Mouse (Mus musculus) intestine, postnatal 0 days (tissue): ENCODE measurements around the gene Srrm2. TPM values are rescaled to one million over a fixed set of nuclear protein-coding genes. Genes with fewer than 3 reads are reported as not detected.

Source experiments
- ATAC-seq: fragments of 200-750 bp; cut with Nextera tagmentation; 2 replicates; pipeline ENCODE4 v1.8.0; 2017; ENCODE audit warnings: mild to moderate bottlenecking, moderate TSS enrichment, moderate library complexity
- H3K27ac ChIP-seq: fragments of 300-500 bp; sonication (generic); 2 replicates; pipeline ENCODE4 v1.5.1; 2014; ENCODE audit warnings: mild to moderate bottlenecking, low read depth, low read length, moderate library complexity
- H3K27me3 ChIP-seq: fragments of 300-500 bp; sonication (generic); replicated peaks from 2 replicates; pipeline ENCODE4 v1.6.1; 2014; ENCODE audit warnings: low read length, mixed read lengths; ENCODE audit not compliant: control insufficient read depth, insufficient read depth
- H3K36me3 ChIP-seq: fragments of 300-500 bp; sonication (generic); 2 replicates; pipeline ENCODE4 v1.6.1; 2014; ENCODE audit warnings: mild to moderate bottlenecking, moderate library complexity; ENCODE audit not compliant: control insufficient read depth, insufficient read depth
- H3K4me1 ChIP-seq: fragments of 300-500 bp; sonication (generic); replicated peaks from 2 replicates; pipeline ENCODE4 v1.6.1; 2014; ENCODE audit warnings: antibody characterized with exemption, low read length, mixed read lengths; ENCODE audit not compliant: control insufficient read depth, insufficient read depth
- H3K4me2 ChIP-seq: fragments of 300-500 bp; sonication (generic); replicated peaks from 2 replicates; pipeline ENCODE4 v1.6.1; 2014; ENCODE audit warnings: low read depth, mild to moderate bottlenecking, moderate library complexity
- H3K4me3 ChIP-seq: fragments of 300-500 bp; sonication (generic); 2 replicates; pipeline ENCODE4 v1.5.1; 2014; ENCODE audit warnings: low read depth, low read length
- H3K9ac ChIP-seq: fragments of 300-500 bp; sonication (generic); 2 replicates; pipeline ENCODE4 v1.6.1; 2014; ENCODE audit warnings: mild to moderate bottlenecking, low read depth, low read length
- H3K9me3 ChIP-seq: fragments of 300-500 bp; sonication (generic); 2 replicates; pipeline ENCODE4 v1.6.1; 2016; ENCODE audit warnings: mixed run types; ENCODE audit not compliant: control insufficient read depth
- CTCF ChIP-seq: sonication (generic); IDR thresholded peaks from 2 replicates; pipeline ENCODE4 v1.5.1; 2016; ENCODE audit warnings: low read depth, mild to moderate bottlenecking, control low read depth, antibody characterized with exemption, moderate library complexity
- WGBS: fragments of 180-500 bp; shearing (Covaris S2); extraction: QIAGEN DNeasy Blood & Tissue Kit; methylation state at CpG from one replicate; pipeline ENCODE4 v1.1.7; 2014; 5-methylcytosine and 5-hydroxymethylcytosine counted together
- polyA plus RNA-seq: library from polyadenylated mRNA; unstranded; fragments of >200 nt; fragmentation: Nextera tagmentation; extraction: Ambion mirVana; gene quantifications from 2 replicates; pipeline ENCODE4 v1.2.1, GENCODE M21; 2015

Srrm2 gene
- 185 and 230 TPM in 2 replicates for polyA plus RNA-seq

DNA sequence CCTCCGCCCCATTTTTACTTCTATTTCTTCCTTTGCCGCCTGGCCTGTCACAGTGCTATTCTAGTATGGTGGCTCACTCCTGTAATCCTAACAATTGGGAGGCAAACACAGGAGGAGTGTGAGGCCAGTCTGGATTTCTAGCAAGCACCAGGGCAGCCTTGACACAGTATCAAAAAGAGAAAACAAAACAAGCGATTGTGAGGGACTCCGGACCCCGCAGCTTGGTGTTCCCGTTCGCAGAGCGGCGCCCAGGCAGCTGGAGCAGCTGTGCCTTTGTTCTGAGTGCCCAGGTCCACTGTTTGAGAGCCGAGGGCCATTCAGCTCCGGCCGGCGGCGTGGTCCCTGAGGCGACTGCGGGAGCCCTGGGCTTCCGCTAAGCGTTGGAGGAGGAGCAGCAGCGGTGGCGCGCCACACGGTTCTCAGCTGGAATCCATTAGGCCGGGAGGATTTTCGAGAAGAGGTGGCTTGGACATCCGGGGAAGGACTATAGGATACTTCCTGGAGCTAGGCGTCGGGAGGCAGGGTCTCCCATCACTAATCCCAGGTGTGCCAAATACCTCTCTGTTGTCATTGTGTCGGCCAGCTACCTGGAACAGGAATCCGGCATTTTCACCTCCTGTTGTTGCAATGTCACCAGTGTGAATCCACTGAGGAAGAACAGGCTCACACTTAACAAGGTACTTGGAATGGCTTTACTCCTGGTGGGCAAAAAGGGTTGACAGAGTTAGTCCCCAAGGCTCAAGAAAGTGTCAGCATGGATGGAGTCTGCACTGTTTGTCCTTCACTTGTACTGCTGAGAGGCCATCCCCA lies at the start of gene Srrm2:
Gene Srrm2 (plus strand): TSS at position 264 of the 810 bp plus-strand sequence.
- WGBS: 4% methylated on average over 29 of the region's 29 CpGs
- peak within 1 kb of the TSS; percentile 38 for H3K4me3 ChIP-seq
- TF ChIP-seq CTCF: no peak
- ATAC-seq: peak; percentile 37; the same call in 1 of the 2 replicates
- peak within 1 kb of the TSS; percentile 77 for H3K4me2 ChIP-seq
- no peaks in the 10 kb centered on the region for H3K36me3 ChIP-seq
- peak within 1 kb of the TSS; percentile 76 for H3K27ac ChIP-seq
- peaks cover 7% of the 10 kb centered on the region; the same call in 1 of the 2 replicates for H3K4me1 ChIP-seq
- H3K9ac ChIP-seq: peak within 1 kb of the TSS; percentile 72
- no peaks in the 10 kb centered on the region for H3K9me3 ChIP-seq
- H3K27me3 ChIP-seq: no peaks in the 10 kb centered on the region

DNA sequence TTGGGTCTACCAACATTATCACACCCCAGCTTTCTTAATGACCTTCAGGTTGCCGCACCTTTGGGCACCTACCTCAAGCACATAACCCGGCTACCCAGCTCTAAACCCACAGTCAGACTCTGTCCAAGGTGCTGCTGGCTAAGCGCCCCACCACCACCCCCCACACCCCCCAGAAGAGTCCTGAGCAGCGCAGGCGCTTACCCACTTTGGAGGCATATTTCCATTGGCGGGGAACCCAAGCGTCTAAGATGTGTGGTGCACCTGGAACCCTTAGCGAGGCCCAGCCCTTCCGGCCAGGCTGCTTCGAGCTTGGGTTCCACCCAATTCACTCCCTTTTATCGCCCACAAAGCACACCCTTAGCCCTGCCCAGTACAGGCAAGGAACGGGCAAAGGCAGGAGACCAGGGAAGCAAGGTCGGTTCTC lies 49.7 kb upstream of the Srrm2 start, which contains the start of gene Paqr4:
Gene Paqr4 (minus strand): TSS at position 270 of the 424 bp plus-strand sequence.
- Histone ChIP-seq H3K4me3 (peak within 1 kb of the TSS; percentile 59), H3K27ac (peak within 1 kb of the TSS; percentile 36; the same call in 1 of the 2 replicates), H3K4me1 (peaks cover 4% of the 10 kb centered on the region; the same call in 1 of the 2 replicates), H3K4me2 (peak within 1 kb of the TSS; percentile 96), H3K36me3 (peaks cover 20% of the 10 kb centered on the region), H3K9me3 (no peaks in the 10 kb centered on the region), H3K9ac (peak within 1 kb of the TSS; percentile 60), H3K27me3 (peaks cover 37% of the 10 kb centered on the region)
- peak; percentile 56 for ATAC-seq
- no peak for TF ChIP-seq CTCF
- 3% methylated on average over 13 of the region's 13 CpGs for WGBS

DNA sequence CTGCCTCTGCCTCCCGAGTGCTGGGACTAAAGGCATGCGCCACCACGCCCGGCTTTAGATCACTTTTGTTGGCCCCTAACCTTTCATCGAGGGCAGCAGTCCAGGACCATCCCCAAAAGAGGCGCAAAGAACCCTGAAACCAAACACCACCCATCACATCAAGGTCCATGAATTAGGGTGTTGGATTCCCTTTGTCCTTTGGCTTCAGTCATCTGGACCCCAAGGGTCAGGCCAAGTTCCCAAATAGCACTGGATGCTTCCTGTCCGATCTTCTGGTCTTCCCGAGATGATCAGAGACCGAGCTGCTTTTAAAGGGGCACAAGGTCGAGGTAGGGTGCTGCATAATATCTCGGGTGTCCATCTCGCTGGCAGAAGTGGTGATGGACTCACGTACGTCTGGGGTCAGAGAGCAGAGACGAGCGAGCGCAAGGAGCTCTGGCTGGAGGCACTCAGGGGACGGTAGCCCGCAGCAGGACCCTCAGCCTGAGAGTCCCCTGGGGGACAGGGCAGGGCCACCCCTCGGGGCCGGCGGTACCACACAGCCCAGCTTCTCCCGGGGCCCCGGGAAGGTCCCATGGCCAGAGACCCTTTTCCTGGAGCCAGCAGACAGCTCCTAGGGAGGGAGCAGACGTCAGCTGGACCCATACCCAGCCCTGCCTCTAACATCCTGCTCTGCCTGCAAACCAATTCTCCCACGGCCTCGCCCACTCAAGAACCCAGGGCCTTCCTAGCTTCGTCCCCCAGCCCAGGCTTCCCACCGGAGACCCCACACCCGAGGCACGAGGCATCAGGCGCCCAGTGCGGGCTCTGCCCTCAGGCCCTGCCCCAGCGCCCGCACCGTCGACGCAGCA lies 48.7 kb upstream of the Srrm2 start:
- Histone ChIP-seq H3K27me3 (peaks cover 44% of the 10 kb centered on the region), H3K9me3 (no peaks in the 10 kb centered on the region), H3K4me1 (peaks cover 4% of the 10 kb centered on the region; the same call in 1 of the 2 replicates), H3K4me3 (peak overlapping the region; percentile 9; the same call in 1 of the 2 replicates), H3K4me2 (peak overlapping the region; percentile 51; the same call in 1 of the 2 replicates), H3K27ac (no peak overlapping the region), H3K9ac (no peak overlapping the region), H3K36me3 (peaks cover 12% of the 10 kb centered on the region)
- 52% methylated on average over 38 of the region's 38 CpGs for WGBS
- no peak for ATAC-seq
- no peak for TF ChIP-seq CTCF

DNA sequence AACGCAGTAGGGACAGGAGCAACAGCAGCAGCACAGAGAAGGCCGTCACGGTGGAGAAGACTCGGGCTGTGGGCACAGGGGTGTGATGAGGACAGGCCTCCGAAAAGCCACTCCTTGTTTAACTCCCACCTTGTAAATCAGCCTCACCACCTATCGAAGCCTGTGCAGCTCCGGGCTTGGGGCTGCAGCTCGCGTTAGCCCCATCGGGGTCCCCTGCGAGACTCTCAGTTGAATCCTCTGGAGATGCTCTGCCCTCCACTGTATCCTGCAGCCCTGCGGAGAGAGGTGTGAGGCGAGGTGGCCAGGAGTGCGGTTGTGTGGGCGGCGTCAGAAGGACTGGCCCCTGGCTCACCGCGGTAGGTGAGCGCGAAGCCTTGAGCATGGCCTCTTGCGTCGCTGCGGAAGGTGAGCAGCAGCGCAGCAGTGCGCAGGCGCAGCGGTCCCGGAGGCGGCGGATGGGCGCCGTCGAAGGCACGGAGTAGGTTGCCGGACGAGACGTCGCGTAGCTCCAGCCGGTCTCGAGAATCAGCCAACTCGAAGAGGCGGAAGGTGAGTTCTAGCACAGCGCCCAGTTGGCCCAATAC lies 48.0 kb upstream of the Srrm2 start:
- H3K9me3 ChIP-seq: no peaks in the 10 kb centered on the region
- no peak overlapping the region for H3K9ac ChIP-seq
- 7% methylated on average over 44 of the region's 44 CpGs for WGBS
- no peak for ATAC-seq
- peaks cover 5% of the 10 kb centered on the region; the same call in 1 of the 2 replicates for H3K36me3 ChIP-seq
- H3K4me2 ChIP-seq: peak overlapping the region; percentile 51
- H3K4me3 ChIP-seq: peak overlapping the region; percentile 9; the same call in 1 of the 2 replicates
- H3K4me1 ChIP-seq: peaks cover 4% of the 10 kb centered on the region; the same call in 1 of the 2 replicates
- TF ChIP-seq CTCF: no peak
- no peak overlapping the region for H3K27ac ChIP-seq
- H3K27me3 ChIP-seq: peaks cover 44% of the 10 kb centered on the region

DNA sequence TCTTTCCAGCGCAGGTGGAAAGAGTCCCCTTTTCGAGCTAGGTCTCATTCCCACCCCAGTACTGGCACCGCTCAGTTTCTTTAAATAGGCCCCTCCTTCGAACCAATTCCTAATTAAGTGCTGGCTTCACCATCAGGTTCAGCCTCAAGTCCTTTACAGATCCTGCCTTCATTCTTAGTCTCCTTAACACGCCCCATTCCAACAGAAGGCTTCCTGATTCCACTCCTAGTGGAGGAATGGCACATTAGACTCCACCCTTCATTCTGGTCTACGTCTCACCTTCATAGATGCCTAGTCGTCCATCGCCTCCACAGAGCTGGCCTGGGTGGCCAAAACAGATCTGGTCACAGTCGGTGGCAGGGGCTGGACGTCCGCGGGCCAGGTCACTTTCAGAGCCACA lies 47.4 kb upstream of the Srrm2 start:
- Histone ChIP-seq H3K4me3 (no peak overlapping the region), H3K9me3 (no peaks in the 10 kb centered on the region), H3K4me2 (peak overlapping the region; percentile 51), H3K36me3 (no peaks in the 10 kb centered on the region), H3K27ac (no peak overlapping the region), H3K27me3 (peaks cover 44% of the 10 kb centered on the region), H3K9ac (no peak overlapping the region), H3K4me1 (peaks cover 4% of the 10 kb centered on the region; the same call in 1 of the 2 replicates)
- 64% methylated on average over 12 of the region's 12 CpGs for WGBS
- no peak for ATAC-seq
- TF ChIP-seq CTCF: no peak
